ENCODE assay signal across 20 mouse cellular contexts in genomic region chr11:48795221-48795620, GRCm38 (mm10). TPM values are rescaled to one million over a fixed set of nuclear protein-coding genes. Genes with fewer than 3 reads are reported as not detected.
DNase-seq lines count a peak whose midpoint lies in the region; ATAC-seq and TF ChIP-seq lines count a peak whose summit lies in the region.
"Had no signal": no experiment of that assay in that cellular context is flagged by ENCODE, and none has a peak within 500 bp of the region (broad histone marks: within the 10 kb centered on the region; RNA-seq: fewer than 3 reads in every experiment).

No protein-coding gene starts in this region.

- peak; percentile 47 for TF ChIP-seq CTCF in gastrocnemius, adult 2 months (IDR thresholded peaks at IDR 0.05)
- peak; percentile 62 for TF ChIP-seq CTCF in layer of hippocampus, adult 2 months (conservative IDR thresholded peaks at IDR 0.05)

- no peak overlapping the region for H3K9ac ChIP-seq in neural tube, embryonic 15.5 days (replicated peaks)
- H3K9ac ChIP-seq: embryonic facial prominence, embryonic 13.5 days; forebrain, embryonic 12.5 days; hindbrain, embryonic 14.5 days had no signal

- H3K36me3 ChIP-seq in neural tube, embryonic 15.5 days, result no peaks in the 10 kb centered on the region
- H3K36me3 ChIP-seq: embryonic facial prominence, embryonic 13.5 days; forebrain, embryonic 12.5 days; heart, embryonic 10.5 days; hindbrain, embryonic 10.5 days had no signal

- H3K4me2 ChIP-seq in neural tube, embryonic 15.5 days, result no peak overlapping the region
- H3K4me2 ChIP-seq: embryonic facial prominence, embryonic 13.5 days; forebrain, embryonic 12.5 days; hindbrain, embryonic 14.5 days had no signal

- H3K4me1 ChIP-seq in neural tube, embryonic 15.5 days, result peaks cover 24% of the 10 kb centered on the region

- ATAC-seq in neural tube, embryonic 15.5 days (ENCODE audit: low FRiP score), result no peak
- ATAC-seq: activated CD4-positive, CD25-positive, alpha-beta regulatory T cell, adult 4 months; forebrain, embryonic 16.5 days had no signal

- no peak for DNase-seq in gastrocnemius, adult 2 months
- DNase-seq in gastrocnemius, postnatal 14 days, result no peak
- DNase-seq in layer of hippocampus, adult 2 months (ENCODE audit: low spot score in 2 of 2), result no peak
- no peak for DNase-seq in layer of hippocampus, postnatal 36 days
- DNase-seq in thymus, postnatal 14 days, result peak; percentile 57
- no peak for DNase-seq in thymus, postnatal 10 days (ENCODE audit: low spot score in 2 of 2)
- DNase-seq: adrenal gland, postnatal 25 days; cerebellum, adult 18-20 months; cerebellum, adult 9-11 months; cerebellum, postnatal 36 days; gastrocnemius, postnatal 25 days; heart, postnatal 10 days had no signal

- H3K27me3 ChIP-seq in neural tube, embryonic 15.5 days (replicated peaks), result no peaks in the 10 kb centered on the region
- H3K27me3 ChIP-seq: embryonic facial prominence, embryonic 13.5 days had no signal

- H3K27ac ChIP-seq in gastrocnemius, adult 2 months, result no peak overlapping the region
- H3K27ac ChIP-seq in layer of hippocampus, adult 2 months, result no peak overlapping the region
- H3K27ac ChIP-seq in neural tube, embryonic 15.5 days (replicated peaks), result no peak overlapping the region
- H3K27ac ChIP-seq: embryonic facial prominence, embryonic 13.5 days; forebrain, embryonic 12.5 days; heart, embryonic 10.5 days; hindbrain, embryonic 10.5 days; hindbrain, embryonic 14.5 days had no signal

- H3K4me3 ChIP-seq in gastrocnemius, adult 2 months, result no peak overlapping the region
- no peak overlapping the region for H3K4me3 ChIP-seq in layer of hippocampus, adult 2 months
- H3K4me3 ChIP-seq in neural tube, embryonic 15.5 days (replicated peaks), result no peak overlapping the region
- H3K4me3 ChIP-seq: embryonic facial prominence, embryonic 13.5 days; forebrain, embryonic 12.5 days; heart, embryonic 10.5 days; hindbrain, embryonic 10.5 days had no signal

- H3K9me3 ChIP-seq in neural tube, embryonic 15.5 days (replicated peaks), result no peaks in the 10 kb centered on the region
- H3K9me3 ChIP-seq: embryonic facial prominence, embryonic 13.5 days; forebrain, embryonic 12.5 days; heart, embryonic 10.5 days; hindbrain, embryonic 10.5 days had no signal

- intact Hi-C loops in gastrocnemius, adult 2 months (cut with DNase I), result no loop called here
- intact Hi-C loops in gastrocnemius, postnatal 14 days (cut with DNase I; ENCODE audit: low total_unique reads), result no loop called here

- 91% methylated on average over 7 of the region's 7 CpGs for WGBS in neural tube, embryonic 15.5 days

RNA-seq across cellular contexts. Expression of gene Rack1, which starts 4.9 kb away (rescaled TPM):
- total RNA-seq in gastrocnemius, adult 2 months (2021), result 100 to 1,000 TPM; 383 to 424 TPM
- total RNA-seq in gastrocnemius, postnatal 14 days (2021), result 100 to 1,000 TPM; 392 to 429 TPM
- 100 to 1,000 TPM; 226 to 240 TPM for total RNA-seq in layer of hippocampus, adult 2 months (2021)
- total RNA-seq in layer of hippocampus, postnatal 36 days (2021), result 100 to 1,000 TPM; 241 to 254 TPM
- polyA plus RNA-seq in neural tube, embryonic 15.5 days (2015; fragmentation: Nextera tagmentation; extraction: Ambion mirVana), result 351 and 459 TPM in 2 replicates

RNA-seq across cellular contexts. Expression of gene Trim41, which starts 21.9 kb away (rescaled TPM):
- total RNA-seq in gastrocnemius, adult 2 months (2021), result 10 to 100 TPM; 19.9 to 23.6 TPM
- total RNA-seq in gastrocnemius, postnatal 14 days (2021), result 10 to 100 TPM; 16.3 to 21.0 TPM
- 10 to 100 TPM; 56.8 to 61.5 TPM for total RNA-seq in layer of hippocampus, adult 2 months (2021)
- 10 to 100 TPM; 58.3 to 59.6 TPM for total RNA-seq in layer of hippocampus, postnatal 36 days (2021)
- polyA plus RNA-seq in neural tube, embryonic 15.5 days (2015; fragmentation: Nextera tagmentation; extraction: Ambion mirVana), result 6.4 and 7.3 TPM in 2 replicates

RNA-seq across cellular contexts. Expression of gene Trim7, which starts 30.7 kb away (rescaled TPM):
- total RNA-seq in gastrocnemius, adult 2 months (2021), result 10 to 100 TPM; 25.9 to 51.8 TPM
- total RNA-seq in gastrocnemius, postnatal 14 days (2021), result 100 to 1,000 TPM in 1 of 2 experiments, 10 to 100 TPM in 1; 93.7 to 106 TPM
- 1 to 10 TPM; 2.6 to 2.8 TPM for total RNA-seq in layer of hippocampus, adult 2 months (2021)
- total RNA-seq in layer of hippocampus, postnatal 36 days (2021), result 1 to 10 TPM; 1.6 to 2.5 TPM
- 2.1 and 2.6 TPM in 2 replicates for polyA plus RNA-seq in neural tube, embryonic 15.5 days (2015; fragmentation: Nextera tagmentation; extraction: Ambion mirVana)

RNA-seq across cellular contexts. Expression of gene Gm12184, which starts 31.2 kb away (rescaled TPM):
- 1 to 10 TPM; 1.5 to 2.2 TPM for total RNA-seq in gastrocnemius, adult 2 months (2021)
- 1 to 10 TPM; 2.7 to 3.0 TPM for total RNA-seq in gastrocnemius, postnatal 14 days (2021)
- total RNA-seq in layer of hippocampus, adult 2 months (2021), result 1 to 10 TPM in 1 of 2 experiments, under 1 TPM in 1; 0.79 to 1.3 TPM
- 1 to 10 TPM in 1 of 2 experiments, under 1 TPM in 1; 0.40 to 1.3 TPM for total RNA-seq in layer of hippocampus, postnatal 36 days (2021)
- 2.9 and 3.3 TPM in 2 replicates for polyA plus RNA-seq in neural tube, embryonic 15.5 days (2015; fragmentation: Nextera tagmentation; extraction: Ambion mirVana)

Comparison
In these comparisons a context has a peak if more than half of its experiments do, and no peak if none do; other contexts are left out.
1. RNA of gene Trim7, which starts 30.7 kb away (total RNA-seq): 93.7 to 106 TPM in gastrocnemius, postnatal 14 days and 25.9 to 51.8 TPM in gastrocnemius, adult 2 months; 2.6 to 2.8 TPM in layer of hippocampus, adult 2 months and 1.6 to 2.5 TPM in layer of hippocampus, postnatal 36 days; every median in the first group is over 4 times any median in the second.